Mouse (Mus musculus) liver, postnatal 0 days (tissue): Measurements from ENCODE around the gene Zfp609. TPM values are rescaled to one million over a fixed set of nuclear protein-coding genes. Genes with fewer than 3 reads are reported as not detected.
"Not testable (repeated sequence)": the region's sequence is repeated elsewhere in the genome, so short reads cannot be mapped to it uniquely, and the experiment has no call there.

Experiments used
- ATAC-seq: fragments of 200-750 bp; cut with Nextera tagmentation; 2 replicates; pipeline ENCODE4 v1.8.0; 2017; ENCODE audit warnings: mild to moderate bottlenecking, moderate library complexity
- DNase-seq: peaks from one replicate; pipeline ENCODE4 v3.0.0-alpha.2; 2016
- H3K27ac ChIP-seq: fragments of 300-500 bp; sonication (generic); 2 replicates; pipeline ENCODE4 v1.5.1; 2014; ENCODE audit warnings: antibody characterized with exemption, moderate library complexity, mild to moderate bottlenecking, low read depth
- H3K27me3 ChIP-seq: fragments of 300-500 bp; sonication (generic); 2 replicates; pipeline ENCODE4 v1.6.1; 2014; ENCODE audit warnings: low read length, control low read depth, mixed read lengths; ENCODE audit not compliant: insufficient read depth
- H3K36me3 ChIP-seq: fragments of 300-500 bp; sonication (generic); replicated peaks from 2 replicates; pipeline ENCODE4 v1.6.1; 2014; ENCODE audit warnings: mild to moderate bottlenecking, control low read depth, low read length, moderate library complexity, mixed read lengths; ENCODE audit not compliant: insufficient read depth
- H3K4me1 ChIP-seq: fragments of 300-500 bp; sonication (generic); 2 replicates; pipeline ENCODE4 v1.6.1; 2014; ENCODE audit warnings: antibody characterized with exemption, mild to moderate bottlenecking, control low read depth; ENCODE audit not compliant: insufficient read depth
- H3K4me2 ChIP-seq: fragments of 300-500 bp; sonication (generic); 2 replicates; pipeline ENCODE4 v1.6.1; 2014; ENCODE audit warnings: low read depth, mild to moderate bottlenecking, low read length, moderate library complexity, mixed read lengths
- H3K4me3 ChIP-seq: fragments of 300-500 bp; sonication (generic); 2 replicates; pipeline ENCODE4 v1.5.1; 2014; ENCODE audit warnings: low read depth, low read length
- H3K9ac ChIP-seq: fragments of 300-500 bp; sonication (generic); replicated peaks from 2 replicates; pipeline ENCODE4 v1.6.1; 2014; ENCODE audit warnings: mild to moderate bottlenecking, moderate library complexity
- H3K9me3 ChIP-seq: fragments of 300-500 bp; sonication (generic); 2 replicates; pipeline ENCODE4 v1.6.1; 2016; ENCODE audit warnings: mild to moderate bottlenecking, control low read depth, low read length, mixed read lengths
- CTCF ChIP-seq: sonication (generic); IDR thresholded peaks from 2 replicates; pipeline ENCODE4 v1.5.1; 2016; ENCODE audit warnings: antibody characterized with exemption, low read depth
- EP300 ChIP-seq: IDR thresholded peaks from 2 replicates; pipeline ENCODE4 v1.6.1; 2016; ENCODE audit warnings: antibody characterized with exemption, low read depth, mild to moderate bottlenecking
- WGBS: fragments of 180-500 bp; shearing (Covaris S2); extraction: QIAGEN DNeasy Blood & Tissue Kit; methylation state at CpG from one replicate; pipeline ENCODE4 v1.1.7; 2014; ENCODE audit not compliant: insufficient replicate concordance; 5-methylcytosine and 5-hydroxymethylcytosine counted together
- polyA plus RNA-seq: library from polyadenylated mRNA; unstranded; fragments of >200 nt; fragmentation: Nextera tagmentation; extraction: Ambion mirVana; gene quantifications from 2 replicates; pipeline ENCODE4 v1.2.1, GENCODE M21; 2015

Gene Zfp609
- polyA plus RNA-seq, 1 experiment from 2014 or later = 2.8 TPM

GRCm38 (mm10) chr9:65651957-65652356, 175.4 kb downstream of the Zfp609 start:
- H3K4me3 ChIP-seq, H3K27ac ChIP-seq, DNase-seq, H3K27me3 ChIP-seq, H3K9ac ChIP-seq, ATAC-seq, H3K4me2 ChIP-seq, H3K4me1 ChIP-seq, H3K36me3 ChIP-seq, H3K9me3 ChIP-seq: not testable (repeated sequence)
- WGBS = 83% methylated on average over 1 of the region's 1 CpGs
- peak; percentile 39 for TF ChIP-seq CTCF

GRCm38 (mm10) chr9:65649997-65650396, 177.4 kb downstream of the Zfp609 start:
- 20% methylated on average over 1 of the region's 1 CpGs for WGBS
- Histone ChIP-seq H3K4me3 (no peak overlapping the region), H3K36me3 (no peaks in the 10 kb centered on the region), H3K4me1 (no peaks in the 10 kb centered on the region; the same call in 1 of the 2 replicates), H3K9me3 (no peaks in the 10 kb centered on the region), H3K9ac (no peak overlapping the region), H3K4me2 (no peak overlapping the region), H3K27ac (no peak overlapping the region), H3K27me3 (no peaks in the 10 kb centered on the region)
- no peak for TF ChIP-seq EP300
- no peak for TF ChIP-seq CTCF
- ATAC-seq (no peak), DNase-seq (no peak)

GRCm38 (mm10) chr9:65648730-65649129, 178.6 kb downstream of the Zfp609 start:
- DNase-seq (no peak), ATAC-seq (no peak)
- Histone ChIP-seq H3K4me2 (no peak overlapping the region), H3K27me3 (no peaks in the 10 kb centered on the region), H3K27ac (no peak overlapping the region), H3K4me1 (no peaks in the 10 kb centered on the region; the same call in 1 of the 2 replicates), H3K9me3 (no peaks in the 10 kb centered on the region), H3K36me3 (no peaks in the 10 kb centered on the region), H3K4me3 (no peak overlapping the region), H3K9ac (no peak overlapping the region)
- TF ChIP-seq EP300 (no peak), CTCF (no peak)
- 87% methylated on average over 13 of the region's 13 CpGs for WGBS

GRCm38 (mm10) chr9:65646782-65647181, 180.6 kb downstream of the Zfp609 start:
- Histone ChIP-seq H3K27ac (no peak overlapping the region), H3K9ac (no peak overlapping the region), H3K9me3 (no peaks in the 10 kb centered on the region), H3K36me3 (no peaks in the 10 kb centered on the region), H3K4me1 (peaks cover 1% of the 10 kb centered on the region), H3K4me3 (no peak overlapping the region), H3K4me2 (no peak overlapping the region), H3K27me3 (no peaks in the 10 kb centered on the region)
- DNase-seq = no peak
- 81% methylated on average over 2 of the region's 2 CpGs for WGBS
- no peak for ATAC-seq
- TF ChIP-seq CTCF (no peak), EP300 (no peak)

- Histone ChIP-seq H3K9me3 (no peaks in the 10 kb centered on the region), H3K27me3 (no peaks in the 10 kb centered on the region), H3K36me3 (no peaks in the 10 kb centered on the region), H3K27ac (no peak overlapping the region), H3K4me2 (no peak overlapping the region), H3K9ac (no peak overlapping the region), H3K4me3 (no peak overlapping the region), H3K4me1 (peaks cover 3% of the 10 kb centered on the region)
- no peak for DNase-seq
- no peak for ATAC-seq
- TF ChIP-seq CTCF (no peak), EP300 (no peak)
- WGBS = 42% methylated on average over 3 of the region's 3 CpGs
Measured at GRCm38 (mm10) chr9:65645984-65646383, 181.4 kb downstream of the Zfp609 start.

GRCm38 (mm10) chr9:65644960-65645359, 182.4 kb downstream of the Zfp609 start:
- 81% methylated on average over 4 of the region's 4 CpGs for WGBS
- no peak overlapping the region for H3K27ac ChIP-seq
- DNase-seq = no peak

GRCm38 (mm10) chr9:65642546-65642945, 184.8 kb downstream of the Zfp609 start:
- H3K27me3 ChIP-seq = no peaks in the 10 kb centered on the region
- no peaks in the 10 kb centered on the region for H3K9me3 ChIP-seq
- TF ChIP-seq EP300 (no peak), CTCF (no peak)
- no peak overlapping the region for H3K27ac ChIP-seq
- H3K4me1 ChIP-seq = peaks cover 3% of the 10 kb centered on the region
- no peak for DNase-seq
- no peak overlapping the region for H3K4me3 ChIP-seq
- ATAC-seq = no peak
- no peak overlapping the region for H3K4me2 ChIP-seq
- H3K36me3 ChIP-seq = no peaks in the 10 kb centered on the region
- no peak overlapping the region for H3K9ac ChIP-seq

More at GRCm38 (mm10) chr9:65644960-65645359, 182.4 kb downstream of the Zfp609 start:
- Histone ChIP-seq H3K4me3 (no peak overlapping the region), H3K9me3 (no peaks in the 10 kb centered on the region), H3K9ac (no peak overlapping the region), H3K27me3 (no peaks in the 10 kb centered on the region), H3K4me1 (peaks cover 3% of the 10 kb centered on the region), H3K36me3 (no peaks in the 10 kb centered on the region), H3K4me2 (no peak overlapping the region)
- TF ChIP-seq EP300 = no peak
- TF ChIP-seq CTCF = no peak
- no peak for ATAC-seq

Other genes with a start within 250 kb of the Zfp609 start
- 14.3 and 14.5 TPM in 2 replicates for gene Plekho2, start 247.5 kb downstream of the Zfp609 start, polyA plus RNA-seq
- gene Pif1, start 240.4 kb downstream of the Zfp609 start, polyA plus RNA-seq = 3.2 and 3.5 TPM in 2 replicates
- 23.5 and 26.1 TPM in 2 replicates for gene Rbpms2, start 197.9 kb downstream of the Zfp609 start, polyA plus RNA-seq
- gene Oaz2, start 159.6 kb downstream of the Zfp609 start, polyA plus RNA-seq = 50.9 and 52.8 TPM in 2 replicates
- gene Pclaf, start 62.7 kb upstream of the Zfp609 start, polyA plus RNA-seq = 55.8 and 61.7 TPM in 2 replicates
- gene Trip4, start 81.2 kb upstream of the Zfp609 start, polyA plus RNA-seq = 6.8 and 8.7 TPM in 2 replicates
- gene Csnk1g1, start 81.4 kb upstream of the Zfp609 start, polyA plus RNA-seq = 1.9 and 2.0 TPM in 2 replicates
- gene Ppib, start 232.7 kb upstream of the Zfp609 start, polyA plus RNA-seq = 368 and 376 TPM in 2 replicates
- 13.4 and 13.7 TPM in 2 replicates for gene Snx22, start 242.2 kb upstream of the Zfp609 start, polyA plus RNA-seq